Mouse (Mus musculus) thymus, postnatal 36 days (tissue): ENCODE measurements around the gene Olfr71.

Experiments
- DNase-seq, 2 experiments: peaks; one replicate each; pipeline ENCODE4 v3.0.0; 2022; ENCODE audit warnings: mixed read lengths in 2 of 2

Olfr71 gene

DNA sequence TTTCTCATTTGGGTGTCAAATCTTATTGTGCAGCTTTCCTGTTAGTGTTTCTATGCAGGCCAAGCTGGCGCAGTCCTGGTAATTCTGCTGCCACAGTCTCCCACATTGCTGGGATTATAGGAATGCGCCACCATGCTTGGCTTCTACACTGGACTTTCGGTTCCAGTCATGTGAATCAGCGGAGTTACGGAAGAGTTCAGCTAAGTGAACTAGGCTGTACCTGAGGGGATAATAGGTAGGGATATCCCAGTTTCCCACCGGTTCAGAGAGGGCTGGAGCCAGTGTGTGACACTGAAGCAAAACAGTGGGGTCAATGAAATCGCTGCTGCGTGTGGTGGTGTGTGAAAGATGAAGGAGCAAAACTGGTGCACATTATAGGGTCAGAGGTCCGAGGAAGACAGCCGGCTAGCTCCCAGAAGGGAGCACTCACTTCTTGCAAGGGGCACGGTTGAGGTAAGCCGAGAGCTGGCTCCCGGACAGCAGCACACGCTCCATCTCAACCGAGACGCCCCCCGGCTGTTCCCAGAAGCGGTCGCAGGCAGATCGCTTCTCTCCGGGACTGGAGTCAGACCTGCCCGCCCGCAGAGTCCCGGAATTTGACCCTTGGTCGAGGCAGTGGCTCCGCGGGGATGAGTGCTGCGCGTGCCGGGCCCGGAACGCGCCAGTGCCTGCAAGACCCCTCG is 54.3 kb downstream of the Olfr71 start:
- DNase-seq: no peak
